Mouse (Mus musculus) forebrain, embryonic 13.5 days (tissue): ENCODE measurements at regions not wholly inside any gene's neighbourhood (a gene's known extent, or its start where the extent isn't known, plus 50 kb on each side); places are given as distances from the start of the nearest gene placed in this dataset.
A peak's percentile ranks its signal among the peaks of the same experiment; 100 is the strongest.

Experiments
- ATAC-seq: fragments of 200-750 bp; cut with Nextera tagmentation; 2 replicates; pipeline ENCODE4 v1.8.0; 2017
- H3K27ac ChIP-seq: fragments of 300-500 bp; sonication (generic); 2 replicates; pipeline ENCODE4 v1.5.1; 2015; ENCODE audit warnings: inconsistent platforms, mild to moderate bottlenecking, moderate library complexity
- H3K27me3 ChIP-seq: fragments of 300-500 bp; sonication (generic); 2 replicates; pipeline ENCODE4 v1.6.1; 2015; ENCODE audit warnings: mild to moderate bottlenecking, inconsistent platforms
- H3K36me3 ChIP-seq: fragments of 300-500 bp; sonication (generic); 2 replicates; pipeline ENCODE4 v1.6.1; 2015; ENCODE audit warnings: mild to moderate bottlenecking, inconsistent platforms; ENCODE audit not compliant: poor library complexity, severe bottlenecking
- H3K4me1 ChIP-seq: fragments of 300-500 bp; sonication (generic); 2 replicates; pipeline ENCODE4 v1.6.1; 2015; ENCODE audit warnings: inconsistent platforms
- H3K4me2 ChIP-seq: fragments of 300-500 bp; sonication (generic); 2 replicates; pipeline ENCODE4 v1.6.1; 2015; ENCODE audit warnings: inconsistent platforms, mild to moderate bottlenecking, moderate library complexity
- H3K4me3 ChIP-seq: fragments of 300-500 bp; sonication (generic); 2 replicates; pipeline ENCODE4 v1.5.1; 2015; ENCODE audit warnings: mild to moderate bottlenecking, inconsistent platforms
- H3K9ac ChIP-seq: fragments of 300-500 bp; sonication (generic); 2 replicates; pipeline ENCODE4 v1.6.1; 2015; ENCODE audit warnings: mild to moderate bottlenecking, inconsistent platforms
- H3K9me3 ChIP-seq: fragments of 300-500 bp; sonication (generic); replicated peaks from 2 replicates; pipeline ENCODE4 v1.6.1; 2016; ENCODE audit warnings: inconsistent platforms
- WGBS: fragments of 180-500 bp; shearing (Covaris S2); methylation state at CpG from one replicate; pipeline ENCODE4 v1.1.7; 2015; 5-methylcytosine and 5-hydroxymethylcytosine counted together

DNA sequence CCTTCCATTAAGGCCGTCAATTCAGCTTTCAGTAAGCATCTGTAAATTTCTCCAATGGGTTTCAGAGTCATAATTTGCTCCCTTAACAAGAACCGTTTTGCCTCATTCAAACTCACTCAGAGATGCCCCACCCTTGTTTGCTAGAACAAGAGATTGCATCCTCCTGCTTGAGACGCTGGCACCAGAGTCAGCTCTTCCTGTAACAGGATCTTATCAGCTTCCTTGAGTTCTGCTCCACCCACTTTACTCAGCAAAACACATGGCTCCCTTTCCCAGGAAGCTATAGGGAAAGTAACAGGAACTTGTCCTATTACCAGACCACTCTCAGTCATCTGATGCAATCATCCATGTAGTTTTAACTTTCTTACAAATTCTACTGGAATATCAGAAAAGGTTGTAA is 52.7 kb upstream of the Wscd1 start:
- 63% methylated on average over 3 of the region's 3 CpGs for WGBS
- Histone ChIP-seq H3K9me3 (no peaks in the 10 kb centered on the region), H3K27ac (no peak overlapping the region), H3K9ac (no peak overlapping the region), H3K36me3 (no peaks in the 10 kb centered on the region), H3K27me3 (no peaks in the 10 kb centered on the region), H3K4me2 (no peak overlapping the region), H3K4me3 (no peak overlapping the region), H3K4me1 (no peaks in the 10 kb centered on the region)
- ATAC-seq, result no peak

DNA sequence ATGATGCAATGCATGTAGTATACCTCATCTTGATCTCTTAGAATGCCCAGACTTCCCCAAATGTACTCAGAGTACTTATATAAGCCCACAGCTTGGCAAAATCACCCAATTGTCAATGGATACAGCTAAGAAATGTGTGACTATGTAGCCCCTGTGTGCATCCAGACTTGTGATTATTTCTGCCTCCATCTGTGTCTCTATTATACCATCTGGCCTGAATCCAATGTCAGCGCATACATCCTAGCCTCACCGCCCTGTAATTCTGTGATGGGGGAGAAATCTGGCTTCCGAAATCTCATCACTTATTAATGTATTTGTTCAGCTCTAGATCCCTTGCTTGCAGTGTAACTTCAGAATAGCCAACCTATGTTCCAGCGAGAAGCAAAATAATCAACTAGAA is 50.9 kb upstream of the Wscd1 start:
- Histone ChIP-seq H3K4me1 (no peaks in the 10 kb centered on the region), H3K27me3 (no peaks in the 10 kb centered on the region), H3K4me2 (no peak overlapping the region), H3K36me3 (no peaks in the 10 kb centered on the region), H3K9ac (no peak overlapping the region), H3K4me3 (no peak overlapping the region), H3K9me3 (no peaks in the 10 kb centered on the region), H3K27ac (0 out of 2 replicates have a peak overlapping the region, but pooled peaks have one; percentile 12)
- no peak for ATAC-seq
- WGBS, result 84% methylated on average over 4 of the region's 4 CpGs
